Mouse (Mus musculus): Measurements from ENCODE around the gene Kars.

Kars gene

GRCm38 (mm10) chr8:112010997-112011815, at the start of gene Kars, which contains the start of gene Terf2ip:
Gene Kars (minus strand): TSS chr8:112011323.
Gene Terf2ip (plus strand): TSS chr8:112011398.
- DNase-seq (ENCODE audit: extremely low read depth, low read depth, low spot score) = peak; percentile 28

DNA sequence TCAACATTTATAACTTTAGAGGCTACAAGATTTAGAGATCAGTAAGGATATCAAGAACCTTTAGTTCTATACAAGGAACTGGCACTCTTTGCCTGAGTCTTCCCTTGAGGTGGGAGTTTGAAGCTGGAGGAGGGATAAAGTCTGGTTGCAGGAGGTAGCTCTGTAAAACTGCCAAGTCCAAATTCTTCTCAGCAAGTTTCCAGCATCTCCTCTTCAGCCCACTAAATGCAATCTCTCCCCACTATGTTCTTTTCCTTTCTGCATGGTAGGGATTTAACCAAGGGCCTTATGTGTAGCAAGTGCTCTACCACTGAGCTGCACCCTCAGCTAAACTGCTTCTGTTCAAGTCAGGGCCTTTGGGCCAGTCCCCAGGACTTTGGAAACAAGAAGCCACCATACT, 43.3 kb upstream of the Kars start:
- DNase-seq (ENCODE audit: extremely low read depth, low read depth, low spot score) = no peak

DNA sequence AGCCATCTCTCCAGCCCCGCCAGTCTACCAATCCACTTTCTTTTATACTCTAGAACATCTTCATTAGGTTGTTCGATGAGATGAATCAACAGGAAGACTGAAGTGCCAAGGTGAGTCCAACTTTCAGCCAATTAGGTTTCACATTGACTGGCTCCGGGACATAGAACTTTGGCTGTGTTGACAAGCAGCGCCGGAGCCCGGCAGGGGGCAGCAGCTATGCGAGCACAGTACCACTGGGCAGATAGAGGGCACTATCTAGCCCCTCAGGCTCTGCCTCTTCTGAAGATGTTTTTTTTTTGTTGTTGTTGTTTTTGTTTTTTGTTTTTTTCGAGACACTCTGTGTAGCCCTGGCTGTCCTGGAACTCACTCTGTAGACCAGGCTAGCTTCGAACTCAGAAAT, 40.4 kb upstream of the Kars start:
- DNase-seq (ENCODE audit: extremely low read depth, low read depth, low spot score) = no peak

GRCm38 (mm10) chr8:112049984-112050383, 38.9 kb upstream of the Kars start:
- no peak for DNase-seq (ENCODE audit: extremely low read depth, low read depth, low spot score)

DNA sequence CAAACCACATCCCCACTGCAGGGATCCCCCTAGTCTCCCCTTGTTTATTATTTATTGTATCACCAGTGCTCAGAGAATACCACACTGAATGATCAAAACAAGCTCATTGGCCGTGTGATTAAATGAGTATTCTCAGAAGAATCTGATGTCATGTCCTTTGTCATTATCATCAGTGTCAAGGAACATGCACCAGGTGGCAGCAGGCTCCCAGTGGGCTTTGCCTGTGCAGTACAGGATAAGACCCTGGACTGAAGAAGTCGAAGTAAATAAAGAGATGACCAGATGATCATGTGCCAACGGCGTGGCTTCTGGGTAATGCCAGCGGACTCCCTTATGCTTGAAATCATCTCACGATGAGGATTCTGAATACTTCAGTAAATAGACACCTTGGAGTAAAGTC, 37.2 kb upstream of the Kars start:
- DNase-seq (ENCODE audit: extremely low read depth, low read depth, low spot score) = no peak

- DNase-seq (ENCODE audit: extremely low read depth, low read depth, low spot score) = no peak
These were observed 34.8 kb upstream of the Kars start for GRCm38 (mm10) chr8:112045896-112046295.

DNA sequence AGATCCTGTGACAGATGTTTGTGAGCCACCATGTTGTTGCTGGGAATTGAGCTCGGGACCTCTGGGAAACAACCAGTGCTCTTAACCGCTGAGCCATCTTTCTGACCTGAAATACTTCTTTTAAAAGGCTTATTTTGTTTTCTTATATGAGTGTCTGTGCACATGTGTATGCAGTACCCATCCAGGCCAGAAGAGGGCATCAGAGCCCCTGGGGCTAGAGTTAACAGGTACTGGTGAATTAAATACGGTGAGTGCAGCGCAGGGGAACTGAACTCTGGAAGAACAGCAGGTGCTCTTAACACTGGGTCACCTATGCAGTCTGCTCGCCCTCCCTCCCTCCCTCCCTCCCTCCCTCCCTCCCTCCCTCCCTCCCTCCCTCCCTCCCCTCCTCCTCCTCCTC, 34.1 kb upstream of the Kars start:
- DNase-seq (ENCODE audit: extremely low read depth, low read depth, low spot score) = no peak

DNA sequence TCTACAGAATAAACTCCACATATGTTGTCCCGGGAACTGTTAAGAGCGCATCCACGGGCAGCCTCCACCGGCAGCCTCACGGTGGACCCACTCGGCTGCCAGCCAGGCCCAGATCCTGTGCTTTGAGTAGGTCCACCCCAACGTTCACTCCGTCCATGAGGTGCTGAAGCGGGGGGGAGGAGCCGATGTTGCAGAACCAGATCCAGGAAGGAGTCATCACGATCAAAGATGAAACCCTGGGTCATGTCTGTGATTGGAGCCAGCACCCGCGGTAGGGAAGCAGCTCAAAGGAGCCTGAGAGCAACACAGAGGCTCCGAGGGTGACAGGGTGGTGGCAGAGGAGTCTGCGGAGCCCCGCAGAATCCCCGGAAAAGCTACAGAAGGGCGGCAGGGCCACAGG, 26.4 kb upstream of the Kars start:
- no peak for DNase-seq (ENCODE audit: extremely low read depth, low read depth, low spot score)

DNA sequence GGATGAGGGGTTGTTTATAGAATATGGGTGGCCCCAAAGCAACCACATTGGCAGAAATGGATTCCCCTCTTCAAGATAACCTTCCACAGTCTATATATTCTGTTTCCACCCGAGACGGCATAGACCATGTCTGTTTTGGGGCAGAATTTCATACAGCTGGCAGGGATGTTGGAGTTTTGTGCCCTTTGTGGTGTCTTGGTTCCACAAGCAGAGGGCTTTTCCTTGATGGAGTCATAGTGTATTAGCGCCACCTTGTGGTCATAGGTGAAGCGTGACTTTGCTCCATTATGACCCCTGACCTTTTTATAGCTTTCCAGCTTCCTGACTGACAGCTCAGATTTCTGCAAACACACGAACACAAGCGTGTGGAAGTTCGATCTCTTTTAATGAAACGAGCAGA, 23.5 kb upstream of the Kars start:
- DNase-seq (ENCODE audit: extremely low read depth, low read depth, low spot score) = no peak

DNA sequence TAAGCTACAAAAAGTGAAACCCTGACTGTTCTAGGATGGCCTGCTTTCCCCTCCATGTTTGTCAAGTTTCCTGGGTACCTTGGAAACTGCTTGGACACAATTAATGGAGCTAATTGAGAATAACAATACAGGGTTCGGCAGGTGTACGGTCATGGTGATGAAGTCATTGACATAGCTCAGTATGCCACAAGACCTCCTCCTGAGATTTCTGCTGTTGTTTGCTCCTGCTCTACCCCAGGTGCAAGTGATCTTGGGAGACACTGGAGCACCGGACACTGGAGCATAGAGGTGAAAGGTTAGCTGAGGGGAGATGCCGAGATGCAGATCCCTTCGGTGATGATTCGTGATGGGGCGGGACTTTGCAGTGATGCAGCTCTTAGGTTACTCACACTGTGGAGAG, 21.9 kb upstream of the Kars start:
- no peak for DNase-seq (ENCODE audit: extremely low read depth, low read depth, low spot score)

DNA sequence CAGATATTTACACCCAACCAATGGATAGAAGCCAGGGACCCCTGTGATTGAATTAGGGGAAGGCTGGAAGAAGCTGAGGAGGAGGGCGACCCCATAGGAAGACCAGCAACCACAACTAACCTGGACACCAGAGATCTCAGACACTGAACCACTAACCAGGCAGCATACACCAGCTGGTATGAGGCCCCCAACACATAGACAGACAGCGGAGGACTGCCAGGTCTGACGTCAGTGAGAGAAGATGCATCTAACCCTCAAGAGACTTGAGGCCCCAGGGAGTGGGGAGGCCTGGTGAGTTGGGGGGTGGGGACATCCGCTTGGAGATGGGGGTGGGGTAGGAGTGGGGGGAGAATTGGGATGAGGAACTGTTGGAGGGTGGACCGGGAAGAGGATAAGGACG, 19.5 kb upstream of the Kars start:
- no peak for DNase-seq (ENCODE audit: extremely low read depth, low read depth, low spot score)

GRCm38 (mm10) chr8:112029455-112029854, 18.3 kb upstream of the Kars start:
- DNase-seq (ENCODE audit: extremely low read depth, low read depth, low spot score) = no peak

- DNase-seq (ENCODE audit: extremely low read depth, low read depth, low spot score) = no peak
These were observed 3.8 kb upstream of the Kars start, which contains the start of gene Gm6793 for GRCm38 (mm10) chr8:112014936-112015335. Gene Gm6793 (minus strand): TSS chr8:112015036.

- DNase-seq (ENCODE audit: extremely low read depth, low read depth, low spot score) = no peak
These were observed 706 bp upstream of the Kars start for GRCm38 (mm10) chr8:112011816-112012242.

GRCm38 (mm10) chr8:112009558-112009957, 1.6 kb downstream of the Kars start:
- DNase-seq (ENCODE audit: extremely low read depth, low read depth, low spot score) = no peak

GRCm38 (mm10) chr8:112007669-112008068, 3.5 kb downstream of the Kars start:
- no peak for DNase-seq (ENCODE audit: extremely low read depth, low read depth, low spot score)

GRCm38 (mm10) chr8:112005601-112006000, 5.5 kb downstream of the Kars start:
- DNase-seq (ENCODE audit: extremely low read depth, low read depth, low spot score) = no peak

DNA sequence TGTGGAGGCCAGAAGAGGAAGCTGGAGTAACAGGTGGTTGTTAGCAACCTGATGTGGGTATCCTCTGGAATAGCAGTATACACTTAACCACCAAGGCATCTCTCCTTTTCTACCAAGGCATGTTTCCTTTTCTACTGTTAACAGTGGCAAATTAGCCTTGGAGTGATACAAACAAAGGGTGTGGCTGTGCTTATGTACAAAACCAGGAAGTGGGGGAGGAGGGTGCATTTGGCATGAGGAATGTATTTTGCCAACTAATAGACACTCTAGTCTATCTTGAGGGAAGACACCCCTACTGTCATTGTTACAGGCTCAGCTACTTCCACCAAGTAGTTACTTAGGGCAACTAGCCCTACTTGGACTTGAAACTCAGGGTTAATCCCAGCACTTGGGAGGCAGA, 6.4 kb downstream of the Kars start:
- no peak for DNase-seq (ENCODE audit: extremely low read depth, low read depth, low spot score)

- no peak for DNase-seq (ENCODE audit: extremely low read depth, low read depth, low spot score)
These were observed 18.5 kb downstream of the Kars start for GRCm38 (mm10) chr8:111992703-111993039.

DNA sequence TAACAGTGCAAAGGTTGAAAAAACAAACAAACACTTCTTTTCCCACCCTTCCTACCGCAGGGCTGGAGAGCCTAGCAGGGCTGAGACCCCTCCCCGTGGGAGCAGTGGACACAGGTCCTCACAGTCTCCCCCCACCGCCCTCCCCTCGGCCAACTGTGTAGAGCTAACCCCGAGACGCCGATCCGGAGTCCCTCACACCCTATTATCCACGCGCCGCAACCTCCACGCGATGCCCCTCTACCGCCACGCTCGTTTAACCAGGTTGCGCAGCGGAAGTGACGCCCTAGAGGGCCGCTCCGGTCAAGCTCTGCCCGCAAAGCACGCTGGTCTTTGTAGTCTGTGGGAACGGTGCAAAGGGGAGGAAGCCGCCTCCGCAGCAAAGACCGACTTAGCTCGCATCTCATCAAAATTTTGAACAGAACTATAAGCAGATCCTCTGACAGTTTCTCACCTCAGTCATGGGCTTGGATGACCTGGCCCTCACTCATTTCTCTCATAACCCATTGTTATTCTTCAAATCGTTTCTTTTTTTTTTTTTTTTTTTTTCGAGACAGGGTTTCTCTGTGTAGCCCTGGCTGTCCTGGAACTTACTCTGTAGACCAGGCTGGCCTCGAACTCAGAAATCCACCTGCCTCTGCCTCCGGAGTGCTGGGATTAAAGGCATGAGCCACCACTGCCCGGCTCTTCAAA, 19.0 kb downstream of the Kars start, which contains the start of gene Adat1:
Adat1 (minus strand) TSS at position 290 of the 690 bp plus-strand sequence.
- DNase-seq (ENCODE audit: extremely low read depth, low read depth, low spot score) = no peak

DNA sequence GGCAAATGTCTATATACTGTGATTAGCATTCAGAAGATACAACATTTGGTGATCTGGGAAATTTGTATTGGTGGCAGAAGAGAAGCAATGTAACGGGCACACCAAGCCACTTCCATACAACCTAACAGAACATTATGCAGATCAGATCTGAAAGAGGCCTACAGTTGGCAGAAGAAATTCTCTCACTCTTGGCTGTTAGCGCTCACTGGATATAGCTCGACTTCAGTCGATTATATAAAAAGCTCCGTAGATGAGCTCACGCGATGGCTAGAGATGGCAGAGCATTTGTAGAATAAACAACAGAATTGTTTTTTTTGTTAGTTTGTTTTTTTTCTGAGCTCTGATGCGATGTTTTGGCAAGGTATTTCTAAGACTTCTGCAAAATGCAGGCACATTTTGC, 19.8 kb downstream of the Kars start:
- DNase-seq (ENCODE audit: extremely low read depth, low read depth, low spot score) = no peak

DNA sequence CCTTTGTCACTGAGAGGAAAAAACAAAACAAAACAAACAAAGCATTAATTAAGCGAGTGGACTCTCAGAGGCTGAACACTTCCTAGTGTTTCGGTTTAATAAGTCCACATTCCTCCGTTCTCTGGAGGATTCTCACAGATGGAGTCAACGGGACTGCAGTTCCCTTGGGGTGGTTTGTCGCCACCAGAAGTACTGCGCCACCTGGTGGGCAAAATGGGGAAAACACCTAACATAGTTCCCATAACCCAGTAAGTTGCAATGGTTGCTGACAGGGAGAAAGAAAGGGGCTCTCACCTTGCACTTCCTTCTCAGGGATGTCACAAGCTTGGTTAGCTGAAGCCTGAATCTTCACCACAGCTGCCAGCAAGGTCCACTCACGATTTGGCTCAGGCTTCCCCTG, 21.2 kb downstream of the Kars start:
- no peak for DNase-seq (ENCODE audit: extremely low read depth, low read depth, low spot score)
